Mouse (Mus musculus): ENCODE data around the gene Elfn2. TPM values are rescaled to one million over a fixed set of nuclear protein-coding genes. Genes with fewer than 3 reads are reported as not detected.

Gene Elfn2
- under 1 TPM; 0.05 to 0.31 TPM for total RNA-seq (2021)
- long read RNA-seq, experiment 1 = 0 reads
- long read RNA-seq, experiment 2 = 0 reads

DNA sequence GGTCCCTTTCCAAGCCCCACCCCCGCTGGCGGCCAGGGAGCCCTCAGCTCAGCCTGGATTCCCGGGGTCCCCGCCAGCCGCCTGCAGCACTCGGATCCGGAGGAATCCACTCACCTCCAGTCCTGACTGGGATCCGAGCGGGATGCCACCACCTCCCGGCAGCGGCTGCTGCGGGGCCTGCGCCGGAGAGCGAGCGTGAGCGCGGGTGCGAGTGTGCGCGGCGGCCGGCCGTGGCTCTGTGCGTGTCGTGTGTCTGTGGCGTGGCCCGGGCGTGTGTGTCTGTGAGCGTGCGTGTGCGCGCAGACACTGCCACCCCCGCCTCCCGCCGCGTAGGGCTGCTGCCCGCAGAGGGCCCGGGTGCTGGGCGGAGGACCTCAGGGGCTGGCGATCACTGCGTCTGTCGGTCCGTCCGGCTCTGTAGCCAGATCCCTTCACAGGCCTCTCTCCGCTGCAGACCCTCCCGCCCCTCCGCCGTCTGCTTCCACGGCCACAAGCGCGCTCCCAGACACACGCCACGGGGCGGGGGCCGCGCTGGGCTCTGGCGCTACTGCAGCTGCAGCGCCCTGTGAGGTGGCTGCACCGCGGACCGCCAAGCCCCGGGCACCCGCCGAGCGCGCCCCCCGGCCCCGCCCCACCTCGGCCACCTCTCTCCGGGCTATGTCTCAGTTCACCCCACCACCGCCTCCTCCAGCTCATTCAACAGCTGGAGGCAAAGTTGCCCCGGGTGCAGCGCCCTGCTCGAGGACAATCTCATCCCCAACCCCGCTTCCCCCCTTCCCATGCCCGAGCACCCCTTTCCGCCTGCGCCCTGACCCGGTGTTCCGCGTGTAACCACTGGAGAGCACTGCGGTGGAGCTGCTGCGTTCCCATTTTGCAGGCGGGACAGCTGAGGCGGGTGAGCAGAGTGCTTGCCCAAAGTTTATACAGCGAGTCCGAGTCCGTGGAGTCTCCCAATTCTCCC is at the start of gene Elfn2:
Elfn2 (minus strand) TSS at position 482 of the 961 bp plus-strand sequence.
- no peak for DNase-seq

DNA sequence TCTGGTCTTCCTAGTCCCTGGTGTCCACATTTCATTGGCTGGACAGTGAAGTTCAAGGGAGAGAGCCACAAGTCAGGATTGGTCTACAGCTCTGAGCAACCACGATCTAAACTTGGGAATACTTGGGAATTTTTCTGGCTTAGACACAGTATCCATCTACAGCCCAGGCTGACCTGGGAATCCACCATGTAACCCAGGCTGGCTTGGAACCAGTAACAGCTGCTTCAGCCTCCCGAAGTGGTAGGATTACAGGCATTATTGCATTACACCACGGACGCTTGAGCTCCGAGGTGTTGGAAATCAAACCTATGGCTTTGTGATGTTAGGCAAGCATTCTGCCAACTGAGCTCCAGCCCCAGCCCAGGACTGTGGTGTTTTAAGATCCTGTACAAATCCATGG is 45.1 kb upstream of the Elfn2 start:
- DNase-seq = no peak

DNA sequence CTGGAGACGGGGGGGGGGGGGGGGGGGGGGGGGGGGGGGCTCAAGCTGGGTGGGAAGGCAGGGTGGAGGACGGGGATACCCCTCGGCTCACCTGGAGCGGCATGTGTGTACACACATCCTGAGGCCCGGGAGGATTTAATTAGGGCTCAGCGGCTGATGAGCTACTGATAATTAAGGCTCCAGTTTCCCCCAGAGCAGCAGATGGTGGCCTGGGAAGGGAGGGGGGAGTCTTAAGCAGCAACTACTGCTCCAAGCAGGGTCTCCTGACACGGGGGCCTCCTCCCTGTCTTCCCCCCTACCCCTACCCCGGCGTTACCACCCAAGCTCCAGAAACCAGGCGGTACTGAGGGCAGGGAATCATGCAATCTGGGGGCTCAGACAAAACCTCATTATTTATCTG is 44.6 kb upstream of the Elfn2 start:
- DNase-seq = no peak

DNA sequence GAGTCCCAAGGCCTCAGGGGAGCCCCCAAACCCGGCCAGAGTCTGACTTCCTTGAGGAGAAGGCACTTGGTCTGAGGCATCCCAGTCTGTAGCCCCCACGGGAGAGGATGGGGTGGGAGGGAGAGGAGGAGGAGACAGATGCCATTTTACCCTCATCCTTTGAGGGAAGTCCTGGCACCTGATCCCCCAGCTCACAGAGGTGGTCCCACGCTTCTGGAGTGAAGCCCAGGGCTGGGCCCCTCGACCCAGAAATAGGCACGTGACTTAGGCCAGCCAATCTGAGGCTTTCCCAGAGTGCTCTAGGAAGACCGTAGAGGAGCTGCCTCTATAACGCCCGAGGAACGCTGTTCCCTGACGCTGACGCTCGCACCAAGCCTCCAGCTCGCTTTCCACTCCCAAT is 42.5 kb upstream of the Elfn2 start:
- DNase-seq = no peak

DNA sequence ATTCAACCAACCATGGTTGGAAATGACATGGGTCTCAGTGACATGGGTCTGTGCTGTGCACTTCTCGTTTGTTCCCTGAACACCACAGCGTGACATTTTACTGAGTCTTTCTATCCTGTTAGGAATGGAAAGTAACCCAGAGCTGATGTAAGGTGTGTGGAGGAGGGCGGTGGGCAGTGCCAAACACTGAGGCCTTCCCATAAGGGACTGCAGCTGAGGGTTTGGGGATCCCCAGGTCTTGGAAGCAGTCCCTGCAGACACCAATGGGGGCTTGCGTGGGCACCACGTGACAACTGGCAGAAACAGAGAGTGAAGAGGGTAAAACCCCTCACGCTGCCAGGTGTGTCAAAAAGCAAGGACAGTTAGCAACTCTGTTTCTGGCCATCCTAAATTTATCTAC is 39.6 kb upstream of the Elfn2 start:
- no peak for DNase-seq

DNA sequence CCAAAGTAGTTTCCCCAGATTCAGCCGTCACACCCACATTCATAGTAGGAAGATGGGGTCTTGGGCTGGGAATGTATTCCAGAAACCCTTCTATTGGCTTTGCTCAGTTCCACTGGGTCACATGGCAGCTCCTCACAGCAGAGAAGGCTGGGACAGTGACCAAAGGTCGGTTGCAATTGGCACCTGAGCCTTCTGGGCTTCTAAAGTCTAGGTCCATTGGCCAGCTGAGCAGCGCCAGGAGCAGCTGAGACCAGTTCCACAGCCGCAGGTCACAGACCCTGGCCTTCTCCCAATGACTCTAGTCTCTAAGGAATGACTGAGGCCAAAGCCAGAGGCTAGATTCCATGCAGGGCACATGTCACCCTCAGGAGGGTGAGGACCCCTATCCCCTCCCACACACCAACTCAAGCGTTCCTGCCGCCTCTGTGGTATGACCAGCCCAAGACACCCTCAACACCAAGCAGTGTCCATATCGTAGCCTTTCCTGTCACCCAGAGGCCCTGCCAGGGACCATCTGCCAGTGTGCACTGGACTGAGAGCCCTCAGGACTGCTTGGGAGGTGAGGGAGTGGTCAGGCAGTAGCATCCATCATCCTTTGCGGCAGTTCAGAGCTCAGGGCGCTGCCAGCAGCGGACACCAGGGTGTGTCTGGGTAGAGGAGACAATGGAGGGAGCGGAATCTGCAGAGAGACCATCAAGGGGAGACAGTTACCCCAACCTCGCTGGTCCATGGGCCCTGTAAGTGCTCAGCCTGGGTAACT is 37.6 kb upstream of the Elfn2 start:
- DNase-seq = no peak

DNA sequence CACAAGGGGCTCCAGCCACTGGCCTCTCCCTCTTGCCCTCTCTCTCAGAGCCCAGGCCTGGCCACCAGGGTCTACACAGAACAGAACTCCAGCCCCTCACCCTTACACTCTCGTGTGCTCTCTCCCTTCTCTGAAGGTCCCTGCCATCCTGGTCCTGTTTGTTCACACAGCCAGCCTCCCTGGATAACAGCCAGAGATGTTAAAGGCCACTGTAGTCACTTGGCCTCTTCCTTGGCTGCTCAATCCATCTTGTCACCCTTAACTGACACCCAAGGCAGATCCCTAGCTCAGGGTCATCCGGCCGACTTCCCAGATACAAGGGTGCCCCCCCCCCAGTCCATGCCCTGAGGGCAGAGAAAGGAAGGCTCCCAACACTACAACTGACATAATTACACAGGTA is 36.7 kb upstream of the Elfn2 start:
- DNase-seq = no peak

DNA sequence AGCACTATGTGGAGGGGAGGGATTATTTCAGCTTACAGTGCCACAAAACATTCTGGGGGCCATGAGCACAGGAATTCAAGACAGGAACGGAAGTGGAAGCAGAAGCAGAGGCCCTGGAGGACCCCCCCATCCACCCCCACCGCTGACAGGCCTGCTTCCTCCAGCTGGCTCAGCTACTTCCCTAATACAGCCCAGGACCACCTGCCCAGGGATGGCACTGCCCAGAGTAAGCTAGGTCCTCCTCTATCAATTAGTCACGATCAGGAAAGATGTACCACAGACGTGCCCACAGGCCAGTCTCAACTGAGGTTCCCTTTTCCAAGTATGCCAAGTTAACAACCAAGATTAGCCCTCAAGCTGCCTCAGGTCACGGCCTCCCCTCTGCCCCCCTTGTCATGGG is 35.6 kb upstream of the Elfn2 start:
- no peak for DNase-seq

DNA sequence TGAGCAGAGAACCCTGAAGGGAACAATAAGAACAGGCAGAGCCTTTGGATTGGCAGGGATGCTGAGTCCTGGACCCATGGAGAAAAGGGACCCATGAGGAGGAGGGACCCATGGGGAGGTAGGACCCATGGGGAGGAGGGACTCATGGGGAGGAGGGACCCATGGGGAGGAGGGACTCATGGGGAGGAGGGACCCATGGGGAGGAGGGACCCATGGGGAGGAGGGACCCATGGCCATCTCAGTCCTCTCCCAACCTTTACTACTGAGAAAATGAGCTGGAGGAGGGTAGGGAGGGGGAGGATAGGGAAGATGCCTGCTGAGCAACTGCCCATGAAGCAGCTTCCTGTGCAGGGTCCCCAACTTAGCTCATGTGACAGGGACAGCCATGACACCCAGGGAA is 34.4 kb upstream of the Elfn2 start:
- no peak for DNase-seq

DNA sequence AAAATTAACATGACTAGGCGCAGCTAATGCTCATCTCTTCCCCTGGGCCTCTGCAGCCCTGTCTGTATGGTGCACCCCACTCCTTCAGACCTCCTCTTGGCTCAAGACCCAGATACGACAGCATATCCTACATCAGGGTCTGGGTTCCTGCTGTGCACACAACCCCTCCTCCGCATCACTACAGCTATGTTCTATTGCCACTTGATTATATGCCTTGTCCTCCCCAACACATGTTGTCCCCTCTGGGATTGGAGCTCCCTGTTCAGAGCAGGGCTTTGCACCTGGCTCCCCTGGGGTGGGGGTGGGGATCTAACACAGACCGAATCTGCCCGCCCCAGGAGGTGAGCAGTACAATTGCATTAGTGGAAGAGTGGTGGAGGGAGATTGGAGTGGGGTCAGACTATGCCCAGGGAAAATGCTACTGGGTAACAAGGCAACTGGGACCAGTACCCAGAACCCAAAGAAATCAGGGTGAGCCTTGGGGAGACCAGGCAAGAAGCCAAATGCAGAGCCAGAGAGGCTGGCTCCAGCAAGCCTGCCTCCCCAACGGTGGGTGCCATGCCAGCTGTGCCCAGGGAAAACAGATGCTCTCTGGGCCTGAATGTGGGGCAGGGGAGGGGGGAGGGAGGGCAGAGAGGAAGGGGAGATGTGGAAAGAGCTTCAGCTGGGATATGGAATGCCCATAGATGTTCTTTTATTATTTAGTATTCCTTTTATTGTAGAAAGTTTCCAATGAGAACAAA is 32.2 kb upstream of the Elfn2 start:
- DNase-seq = no peak

DNA sequence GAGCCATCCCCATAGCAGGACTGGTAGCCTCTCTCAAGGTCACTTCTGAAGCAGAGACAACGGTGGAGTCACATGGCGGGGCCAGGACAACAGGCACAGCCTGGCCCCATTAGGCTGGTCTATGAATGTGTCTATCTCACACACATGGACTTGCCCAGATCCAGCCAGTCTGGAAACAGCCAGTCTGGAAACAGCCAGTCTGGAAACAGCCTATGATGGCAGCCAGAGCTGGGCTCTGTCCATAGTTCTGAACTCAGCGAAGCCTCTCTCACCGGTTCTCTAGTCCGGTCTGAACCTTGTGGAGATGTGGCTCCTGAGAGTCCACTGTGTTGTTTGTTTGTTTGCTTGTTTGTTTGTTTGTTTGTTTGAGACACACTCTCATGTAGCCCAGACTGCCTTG is 31.3 kb upstream of the Elfn2 start:
- no peak for DNase-seq

DNA sequence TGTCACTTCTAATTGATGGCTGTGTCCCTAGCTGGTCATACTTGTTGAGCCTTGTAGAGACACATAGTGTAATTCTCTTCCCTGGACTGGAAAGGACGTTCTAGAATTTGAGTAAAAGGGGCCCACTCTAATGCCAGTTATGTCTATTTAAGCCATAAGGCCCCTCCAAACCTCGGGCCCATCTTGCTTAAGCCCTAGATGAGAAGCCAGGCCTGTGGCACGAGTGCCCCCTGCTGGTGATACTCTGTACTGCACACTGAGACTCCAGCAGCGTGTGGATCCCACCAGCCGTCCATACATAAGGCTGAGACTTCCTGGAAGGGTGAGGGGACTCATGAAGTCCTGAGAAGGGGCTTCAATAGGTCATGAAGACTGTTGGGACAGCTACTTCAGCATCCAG is 25.6 kb upstream of the Elfn2 start:
- DNase-seq = no peak

DNA sequence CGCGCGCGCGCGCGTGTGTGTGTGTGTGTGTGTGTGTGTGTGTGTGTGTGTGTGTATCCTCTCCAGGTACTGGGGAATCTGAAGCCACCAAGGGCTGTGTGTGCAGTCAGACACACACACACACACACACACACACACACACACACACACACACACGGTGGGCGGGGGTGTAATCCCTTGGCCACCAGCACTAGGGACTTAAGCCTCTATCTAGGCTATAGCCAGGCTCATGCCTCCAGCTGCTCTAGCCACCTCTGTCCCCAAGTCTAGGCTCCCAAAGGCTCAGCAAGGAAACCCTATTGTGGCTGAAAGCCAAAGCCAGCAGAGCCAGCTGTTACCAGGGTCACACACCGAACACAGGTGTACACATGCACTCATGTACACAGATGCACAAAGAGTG is 24.3 kb upstream of the Elfn2 start:
- DNase-seq = no peak

DNA sequence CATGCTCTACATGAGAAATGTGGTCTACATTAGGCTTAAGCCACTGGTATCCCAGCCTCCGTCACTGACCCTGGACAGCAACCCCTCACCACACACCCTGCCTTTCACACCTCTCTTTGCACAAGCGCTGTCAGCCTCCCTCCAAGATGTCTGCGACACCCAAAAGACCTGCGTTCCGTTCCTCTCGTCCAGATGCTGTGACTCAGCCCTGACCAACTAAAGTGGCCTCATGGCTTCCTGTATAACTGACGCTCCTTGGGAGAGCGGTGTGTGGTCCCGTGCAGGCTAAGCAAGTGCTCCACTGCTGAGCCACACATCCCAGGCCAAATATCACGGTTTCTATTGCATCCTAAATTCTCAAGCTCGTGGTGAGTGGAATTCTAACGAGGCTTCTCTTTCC is 22.1 kb upstream of the Elfn2 start:
- no peak for DNase-seq

DNA sequence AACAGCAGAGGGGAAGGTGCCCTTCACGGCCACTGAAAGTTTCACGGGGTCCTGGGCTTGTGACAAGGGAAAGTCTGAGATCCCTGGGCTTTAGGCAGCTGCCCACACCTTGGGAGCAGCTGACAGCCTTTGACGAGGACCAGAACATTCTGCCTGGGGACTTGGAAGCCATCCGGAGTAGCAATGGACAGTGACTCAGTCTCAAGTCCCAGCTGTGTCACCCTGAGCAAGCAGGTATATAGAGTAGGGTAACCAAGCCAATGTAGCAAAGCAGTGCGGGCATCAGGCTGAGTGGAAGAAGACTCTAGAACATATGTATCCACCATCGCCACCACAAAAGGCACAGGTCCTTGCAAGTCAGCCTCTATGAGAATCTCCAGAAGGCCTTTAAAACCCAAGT is 18.6 kb upstream of the Elfn2 start:
- DNase-seq = no peak

DNA sequence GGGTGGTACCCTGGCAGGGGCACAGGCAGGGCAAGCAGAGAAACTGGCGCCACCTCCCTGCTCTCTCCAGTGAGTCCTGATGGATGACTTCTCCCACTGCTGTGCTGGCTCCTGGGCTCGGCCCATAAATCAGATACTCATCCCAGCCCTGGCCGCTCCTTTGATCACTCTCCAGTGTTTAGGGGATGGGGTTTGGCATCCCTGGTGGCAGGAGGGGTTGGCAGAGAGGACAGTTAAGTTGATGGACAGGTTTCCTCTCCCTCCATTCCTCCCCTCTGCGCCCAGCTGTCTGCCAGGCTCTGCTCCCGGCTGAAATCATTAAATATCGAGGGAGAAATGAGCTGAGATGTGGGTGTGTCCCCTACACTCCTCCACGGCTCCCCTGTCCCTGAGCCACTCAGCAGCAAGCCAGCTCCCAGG is 18.1 kb upstream of the Elfn2 start:
- no peak for DNase-seq

DNA sequence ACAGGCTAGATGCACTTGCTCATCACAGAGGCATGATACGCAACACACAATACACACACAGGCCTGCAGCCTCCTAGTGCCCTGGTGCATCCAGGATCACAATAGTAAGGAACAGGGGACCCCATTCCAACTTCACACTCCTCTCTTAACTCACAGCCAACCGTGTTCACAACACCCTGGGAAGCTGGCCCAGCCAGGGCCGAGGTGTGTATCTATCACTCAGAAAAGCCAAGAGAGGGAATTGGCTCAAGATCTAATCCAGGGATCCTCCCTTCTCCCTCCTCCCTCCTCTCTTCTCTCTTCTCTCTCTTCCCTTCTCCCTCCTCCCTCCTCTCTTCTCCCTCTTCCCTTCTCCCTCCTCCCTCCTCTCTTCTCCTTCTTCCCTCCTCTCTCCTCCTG is 17.6 kb upstream of the Elfn2 start:
- DNase-seq = no peak

DNA sequence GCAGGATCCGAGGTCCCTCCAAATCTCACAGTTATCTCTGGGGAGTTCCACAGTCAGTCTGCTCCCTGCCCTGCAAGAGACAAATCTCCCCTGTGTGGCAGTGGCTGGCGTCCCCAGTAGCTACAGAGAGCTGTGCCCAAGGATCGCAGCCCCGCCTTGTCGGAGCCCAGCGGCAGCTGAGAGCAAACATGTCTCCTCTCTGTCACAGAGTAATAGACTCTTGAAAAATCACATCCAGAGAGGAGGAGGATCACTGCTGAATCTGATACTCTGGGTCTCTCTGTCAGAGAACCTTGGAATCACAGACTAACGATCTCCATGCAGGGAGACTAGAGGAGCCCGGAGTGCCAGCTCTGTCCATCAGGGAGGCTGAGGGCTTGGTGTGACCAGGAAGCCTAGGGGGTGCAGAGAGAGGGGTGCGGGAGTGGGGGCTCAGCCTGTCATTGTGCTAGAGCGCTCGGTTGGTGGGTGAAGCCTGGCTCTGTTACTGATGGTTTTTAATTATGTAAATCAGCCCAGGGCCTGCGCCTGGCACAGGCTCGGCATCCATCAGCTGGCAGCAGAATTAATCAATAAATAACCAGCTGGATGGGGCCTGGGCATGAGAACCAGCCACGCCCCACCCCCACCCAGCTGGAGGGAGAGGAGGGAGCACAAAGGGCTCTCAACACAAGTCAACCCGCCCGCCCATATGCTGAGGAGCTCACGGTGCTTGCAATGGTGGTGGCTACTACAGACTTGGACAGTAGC is 17.0 kb upstream of the Elfn2 start:
- no peak for DNase-seq

DNA sequence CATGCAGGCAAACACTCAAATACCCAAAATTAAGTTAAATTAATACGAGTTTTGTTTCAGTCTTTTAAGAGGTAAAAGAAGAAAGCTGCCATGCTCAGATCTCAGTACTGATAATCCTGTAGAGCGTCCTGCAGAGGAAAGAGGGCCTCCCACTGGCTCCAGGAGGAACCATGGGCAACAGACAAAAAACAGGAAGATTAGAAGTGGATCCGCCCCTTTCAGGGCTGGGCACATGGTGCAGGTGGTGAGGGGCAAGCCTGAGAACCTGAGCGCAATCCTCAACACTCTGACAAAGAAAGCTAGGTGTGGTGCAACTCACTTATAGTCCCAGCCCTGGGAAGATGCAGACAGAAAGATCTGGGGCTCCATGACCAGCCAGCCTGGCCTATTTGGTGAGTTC is 13.3 kb upstream of the Elfn2 start:
- no peak for DNase-seq

DNA sequence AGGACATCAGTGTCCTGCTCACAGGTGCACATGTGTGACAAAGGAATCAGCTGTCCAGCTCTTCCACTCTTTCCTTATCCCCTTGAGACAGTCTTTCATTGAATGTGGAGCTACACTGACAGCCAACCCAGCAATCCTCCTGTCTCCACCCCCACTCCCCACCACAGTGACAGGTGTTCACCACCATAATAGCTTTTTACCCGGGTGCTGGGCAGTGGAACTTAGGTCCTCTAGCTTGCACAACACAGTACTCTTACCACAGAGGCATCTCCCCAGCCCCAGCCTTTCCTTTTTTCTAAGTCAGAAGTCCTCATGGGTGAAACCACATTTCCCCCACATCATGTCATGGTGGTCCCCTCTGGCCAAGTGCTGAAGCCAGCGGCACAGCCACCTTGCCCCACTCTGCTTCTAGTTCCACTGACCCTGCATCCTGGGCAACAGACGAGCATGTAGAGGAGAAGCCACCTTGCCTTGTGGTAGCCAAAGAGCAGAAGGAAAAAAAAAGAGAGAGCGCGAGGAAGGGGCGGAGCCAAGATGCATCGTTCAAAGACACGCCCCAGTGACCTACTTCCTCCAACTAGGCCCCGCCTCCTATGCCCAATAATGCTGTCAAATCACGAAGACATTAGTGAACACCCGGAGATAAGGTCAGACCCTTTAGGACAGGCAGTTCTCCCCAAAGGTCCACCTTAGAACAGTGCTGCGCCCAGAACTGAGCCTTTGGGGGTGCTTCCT is 11.9 kb upstream of the Elfn2 start:
- DNase-seq = no peak

DNA sequence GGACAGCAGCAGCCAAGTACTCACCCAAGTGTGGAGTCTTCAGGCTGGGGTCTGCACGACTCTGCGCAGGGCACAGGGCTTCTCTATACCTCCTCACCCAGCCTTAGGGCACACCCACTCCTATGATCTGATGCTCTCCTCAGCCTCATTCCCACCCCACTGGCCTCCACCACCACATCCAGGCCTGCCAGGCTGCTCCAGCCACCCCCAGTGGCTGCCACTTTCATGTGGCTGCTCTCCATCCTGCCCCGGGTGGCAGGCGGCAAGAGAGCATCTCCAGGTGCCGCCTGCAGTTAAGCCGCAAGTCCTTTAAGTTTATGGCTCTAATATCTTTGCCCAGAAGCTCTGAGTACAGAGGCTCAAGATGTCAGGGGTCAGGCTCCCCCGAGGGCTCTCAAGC is 8.1 kb upstream of the Elfn2 start:
- DNase-seq = no peak

Measured in gastrocnemius, postnatal 25 days (tissue).